Mouse (Mus musculus) embryonic facial prominence, embryonic 15.5 days (tissue): ENCODE data around the gene Eml2. TPM values are rescaled to one million over a fixed set of nuclear protein-coding genes. Genes with fewer than 3 reads are reported as not detected.

Experiments used
- ATAC-seq: fragments of 200-750 bp; cut with Nextera tagmentation; 2 replicates; pipeline ENCODE4 v1.8.0; 2017; ENCODE audit warnings: low read depth, moderate TSS enrichment; ENCODE audit not compliant: insufficient number of reproducible peaks, low FRiP score, low TSS enrichment
- H3K27ac ChIP-seq: fragments of 300-500 bp; sonication (generic); replicated peaks from 2 replicates; pipeline ENCODE4 v1.5.1; 2015; ENCODE audit warnings: mild to moderate bottlenecking, inconsistent platforms
- H3K27me3 ChIP-seq: fragments of 300-500 bp; sonication (generic); 2 replicates; pipeline ENCODE4 v1.6.1; 2015; ENCODE audit warnings: inconsistent platforms
- H3K36me3 ChIP-seq: fragments of 300-500 bp; sonication (generic); 2 replicates; pipeline ENCODE4 v1.6.1; 2015; ENCODE audit warnings: mild to moderate bottlenecking, inconsistent platforms
- H3K4me1 ChIP-seq: fragments of 300-500 bp; sonication (generic); 2 replicates; pipeline ENCODE4 v1.6.1; 2015; ENCODE audit warnings: inconsistent platforms
- H3K4me2 ChIP-seq: fragments of 300-500 bp; sonication (generic); replicated peaks from 2 replicates; pipeline ENCODE4 v1.6.1; 2015; ENCODE audit warnings: mild to moderate bottlenecking, inconsistent platforms
- H3K4me3 ChIP-seq: fragments of 300-500 bp; sonication (generic); replicated peaks from 2 replicates; pipeline ENCODE4 v1.5.1; 2015; ENCODE audit warnings: mild to moderate bottlenecking, inconsistent platforms
- H3K9ac ChIP-seq: fragments of 300-500 bp; sonication (generic); 2 replicates; pipeline ENCODE4 v1.6.1; 2015; ENCODE audit warnings: inconsistent platforms
- H3K9me3 ChIP-seq: fragments of 300-500 bp; sonication (generic); replicated peaks from 2 replicates; pipeline ENCODE4 v1.6.1; 2016; ENCODE audit warnings: inconsistent platforms
- WGBS: fragments of 180-500 bp; shearing (Covaris S2); methylation state at CpG from one replicate; pipeline ENCODE4 v1.1.7; 2015; 5-methylcytosine and 5-hydroxymethylcytosine counted together
- polyA plus RNA-seq: library from polyadenylated mRNA; unstranded; fragments of >200 nt; fragmentation: Nextera tagmentation; extraction: Ambion mirVana; gene quantifications from 2 replicates; pipeline ENCODE4 v1.2.1, GENCODE M21; 2015

Eml2 gene
- polyA plus RNA-seq, 1 experiment from 2014 or later, result 12.8 TPM

DNA sequence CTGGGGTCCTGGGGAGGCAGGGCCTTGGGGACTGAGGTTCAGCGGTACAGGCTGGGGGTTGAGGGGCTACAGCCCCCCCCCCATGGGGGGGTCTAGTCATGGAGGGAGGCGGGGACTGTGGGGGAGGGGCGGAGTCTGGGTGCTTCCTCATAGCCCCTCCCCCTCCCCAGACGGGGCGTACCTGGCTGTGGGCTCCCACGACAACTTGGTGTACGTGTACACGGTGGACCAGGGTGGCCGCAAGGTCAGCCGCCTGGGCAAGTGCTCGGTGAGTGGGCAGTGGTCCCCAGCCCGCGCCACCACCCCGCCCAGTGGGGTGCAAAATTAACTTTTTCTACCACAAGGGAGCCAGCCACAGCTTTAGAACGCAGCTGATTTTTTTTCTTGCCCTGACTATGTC is 25.4 kb downstream of the Eml2 start:
- Histone ChIP-seq H3K9me3 (no peaks in the 10 kb centered on the region), H3K4me2 (no peak overlapping the region), H3K27me3 (no peaks in the 10 kb centered on the region), H3K4me3 (no peak overlapping the region), H3K36me3 (peaks cover 54% of the 10 kb centered on the region), H3K27ac (no peak overlapping the region), H3K4me1 (no peaks in the 10 kb centered on the region), H3K9ac (no peak overlapping the region)
- ATAC-seq, result peak; percentile 35; the same call in 1 of the 2 replicates
- WGBS, result 72% methylated on average over 15 of the region's 15 CpGs

DNA sequence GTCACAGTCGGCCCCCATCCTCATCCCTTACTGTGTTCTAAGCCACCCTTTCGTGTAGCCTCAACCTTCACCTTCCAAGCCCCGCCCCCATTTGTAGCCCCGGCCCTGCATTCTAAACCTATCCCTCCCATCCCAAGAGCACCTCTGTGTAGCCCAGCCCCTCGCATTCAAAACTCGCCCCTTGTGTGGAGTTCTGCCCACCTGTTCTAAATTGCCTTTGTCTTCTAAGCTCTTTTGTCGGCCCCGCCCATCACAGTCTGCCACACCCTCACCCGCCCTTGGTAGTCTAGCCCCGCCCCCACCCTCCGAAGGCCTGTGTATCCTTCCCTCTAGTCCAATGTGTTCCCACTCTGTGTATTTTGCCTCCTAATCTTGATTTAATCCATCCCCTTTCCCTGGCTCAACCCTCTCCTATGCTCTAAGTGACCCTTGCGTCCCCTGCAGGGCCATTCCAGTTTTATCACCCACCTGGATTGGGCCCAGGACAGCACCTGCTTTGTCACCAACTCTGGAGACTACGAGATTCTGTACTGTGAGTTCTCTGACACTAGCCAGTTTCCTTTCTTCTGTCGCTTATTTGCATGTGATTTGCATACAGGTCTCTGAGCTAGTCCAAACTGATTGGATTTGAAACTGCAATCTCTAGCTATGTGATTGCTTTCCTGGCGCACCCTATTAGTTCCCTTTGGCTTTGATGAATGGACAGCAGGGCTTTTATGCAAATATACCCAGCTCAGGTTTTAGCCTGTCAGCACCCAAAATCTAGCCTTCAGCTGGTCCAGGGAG is 26.0 kb downstream of the Eml2 start:
- no peaks in the 10 kb centered on the region for H3K9me3 ChIP-seq
- WGBS, result 58% methylated on average over 15 of the region's 15 CpGs
- no peak overlapping the region for H3K9ac ChIP-seq
- ATAC-seq, result 0 out of 2 replicates have a peak, but pooled peaks have one; percentile 8
- H3K4me1 ChIP-seq, result no peaks in the 10 kb centered on the region
- H3K27ac ChIP-seq, result no peak overlapping the region
- peaks cover 48% of the 10 kb centered on the region for H3K36me3 ChIP-seq
- no peak overlapping the region for H3K4me3 ChIP-seq
- H3K4me2 ChIP-seq, result no peak overlapping the region
- H3K27me3 ChIP-seq, result no peaks in the 10 kb centered on the region

DNA sequence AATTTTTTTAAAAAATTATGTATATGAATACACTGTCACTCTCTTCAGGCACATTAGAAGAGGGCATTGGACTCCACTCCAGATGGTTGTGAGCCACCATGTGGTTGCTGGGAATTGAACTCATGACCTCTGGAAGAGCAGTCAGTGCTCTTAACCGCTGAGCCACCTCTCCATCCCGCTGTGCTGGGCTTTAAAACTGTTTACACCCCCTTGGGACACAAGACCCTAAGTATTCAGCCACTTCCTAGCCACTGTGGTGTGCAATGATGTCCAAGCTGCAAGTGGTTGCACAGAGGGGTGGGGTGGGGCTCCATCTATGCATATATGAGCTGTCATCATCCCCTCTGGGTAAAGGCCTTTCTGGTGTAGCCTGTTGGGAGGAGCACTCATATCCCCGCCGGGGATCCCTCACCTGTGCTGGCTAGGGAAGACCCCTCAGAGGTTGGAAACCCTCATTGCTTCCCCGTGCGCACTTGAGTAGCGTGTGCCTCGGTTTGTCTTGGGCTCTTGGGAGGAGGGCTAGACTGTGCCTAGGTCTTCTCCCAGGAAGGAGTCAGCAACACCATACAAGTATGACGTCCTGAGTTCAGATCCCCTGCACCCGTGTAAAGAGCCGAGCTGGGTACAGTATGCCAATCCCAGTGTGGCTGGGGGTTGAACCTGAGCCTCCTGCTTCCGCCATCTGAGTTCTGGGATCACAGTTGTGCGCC is 32.1 kb downstream of the Eml2 start:
- Histone ChIP-seq H3K4me1 (0 out of 2 replicates have a peak, but pooled peaks cover 9% of the 10 kb centered on the region), H3K4me3 (no peak overlapping the region), H3K9ac (no peak overlapping the region), H3K4me2 (no peak overlapping the region), H3K9me3 (no peaks in the 10 kb centered on the region), H3K27me3 (peaks cover 5% of the 10 kb centered on the region; the same call in 1 of the 2 replicates), H3K27ac (no peak overlapping the region), H3K36me3 (peaks cover 24% of the 10 kb centered on the region)
- 79% methylated on average over 13 of the region's 13 CpGs for WGBS
- ATAC-seq, result no peak

DNA sequence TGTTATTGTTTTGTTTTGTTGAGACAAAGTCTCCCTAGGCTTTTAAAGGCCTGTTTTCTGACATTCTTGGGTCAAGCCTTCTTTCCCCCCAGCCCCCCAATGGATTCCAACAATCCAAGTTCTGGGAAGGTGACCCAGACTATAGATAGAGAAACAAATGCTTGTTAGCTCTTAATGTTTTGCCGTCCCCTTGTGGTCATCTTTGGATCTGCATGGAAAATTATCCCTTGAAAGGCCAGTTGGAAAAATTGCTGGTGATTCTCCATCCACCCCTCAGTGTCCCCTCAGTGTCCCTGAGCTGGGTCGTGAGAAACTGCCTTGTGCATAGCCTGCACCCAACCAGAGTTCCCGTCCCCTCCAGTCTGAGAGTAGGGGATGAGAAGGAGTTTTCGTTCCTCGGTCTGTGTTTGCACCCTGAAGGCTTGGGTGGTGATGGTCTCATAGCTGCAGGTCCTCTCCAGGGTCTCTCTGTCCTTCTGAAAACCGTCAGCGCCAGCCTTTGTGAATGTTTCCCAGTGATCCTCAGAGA is 32.8 kb downstream of the Eml2 start:
- 54% methylated on average over 7 of the region's 7 CpGs for WGBS
- H3K9ac ChIP-seq, result no peak overlapping the region
- ATAC-seq, result no peak
- H3K4me3 ChIP-seq, result no peak overlapping the region
- no peak overlapping the region for H3K27ac ChIP-seq
- no peaks in the 10 kb centered on the region for H3K9me3 ChIP-seq
- 0 out of 2 replicates have a peak, but pooled peaks cover 9% of the 10 kb centered on the region for H3K4me1 ChIP-seq
- peaks cover 20% of the 10 kb centered on the region for H3K36me3 ChIP-seq
- peaks cover 6% of the 10 kb centered on the region; the same call in 1 of the 2 replicates for H3K27me3 ChIP-seq
- no peak overlapping the region for H3K4me2 ChIP-seq

DNA sequence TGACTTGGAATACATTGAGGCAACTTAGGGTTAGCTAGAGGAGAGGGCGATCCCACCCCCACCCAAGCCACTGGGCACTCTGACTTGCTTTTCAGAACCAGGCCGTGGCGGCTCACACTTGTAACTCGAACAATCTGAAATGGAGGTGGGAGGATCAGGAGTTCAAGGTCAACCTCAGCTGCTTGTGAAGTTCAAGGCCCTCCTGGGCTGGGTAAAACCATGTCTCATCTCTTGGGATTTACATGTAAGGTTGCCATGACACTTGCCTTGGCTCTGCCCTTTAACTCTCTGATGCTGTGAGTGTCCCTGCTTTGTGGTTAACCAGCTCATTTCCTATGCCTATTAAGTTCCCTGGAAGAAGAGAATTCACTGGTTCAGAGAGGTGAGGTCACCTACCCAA is 33.3 kb downstream of the Eml2 start:
- WGBS, result 77% methylated on average over 4 of the region's 4 CpGs
- no peak for ATAC-seq
- 0 out of 2 replicates have a peak, but pooled peaks cover 15% of the 10 kb centered on the region for H3K36me3 ChIP-seq

DNA sequence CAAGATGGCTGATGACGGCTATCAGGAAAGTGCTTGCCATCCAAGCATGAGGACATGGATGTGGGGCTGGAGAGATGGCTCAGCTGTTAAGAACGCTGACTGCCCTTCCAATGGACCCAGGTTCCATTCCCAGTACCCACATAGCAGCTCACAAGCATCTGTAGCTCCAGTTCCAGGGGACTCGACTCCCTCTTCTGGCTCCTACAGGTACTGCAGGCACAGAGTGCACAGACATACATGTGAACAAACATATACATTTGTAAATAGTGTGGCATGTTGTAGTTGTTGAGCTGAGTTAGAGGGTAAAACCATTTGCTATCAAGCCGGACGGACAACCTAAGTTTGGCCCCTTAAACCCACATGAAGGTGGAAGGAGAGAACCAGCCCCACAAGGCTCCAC is 33.8 kb downstream of the Eml2 start:
- ATAC-seq, result no peak
- H3K4me3 ChIP-seq, result no peak overlapping the region
- H3K4me2 ChIP-seq, result no peak overlapping the region
- H3K4me1 ChIP-seq, result 0 out of 2 replicates have a peak, but pooled peaks cover 9% of the 10 kb centered on the region
- H3K9me3 ChIP-seq, result no peaks in the 10 kb centered on the region
- H3K9ac ChIP-seq, result no peak overlapping the region
- H3K27ac ChIP-seq, result no peak overlapping the region
- H3K27me3 ChIP-seq, result peaks cover 6% of the 10 kb centered on the region; the same call in 1 of the 2 replicates
- WGBS, result 85% methylated on average over 5 of the region's 5 CpGs
- 0 out of 2 replicates have a peak, but pooled peaks cover 10% of the 10 kb centered on the region for H3K36me3 ChIP-seq

More for the DNA sequence above, 33.3 kb downstream of the Eml2 start:
- no peak overlapping the region for H3K4me2 ChIP-seq
- no peak overlapping the region for H3K4me3 ChIP-seq
- peaks cover 6% of the 10 kb centered on the region; the same call in 1 of the 2 replicates for H3K27me3 ChIP-seq
- no peak overlapping the region for H3K27ac ChIP-seq
- H3K4me1 ChIP-seq, result 0 out of 2 replicates have a peak, but pooled peaks cover 9% of the 10 kb centered on the region
- H3K9me3 ChIP-seq, result no peaks in the 10 kb centered on the region
- no peak overlapping the region for H3K9ac ChIP-seq

DNA sequence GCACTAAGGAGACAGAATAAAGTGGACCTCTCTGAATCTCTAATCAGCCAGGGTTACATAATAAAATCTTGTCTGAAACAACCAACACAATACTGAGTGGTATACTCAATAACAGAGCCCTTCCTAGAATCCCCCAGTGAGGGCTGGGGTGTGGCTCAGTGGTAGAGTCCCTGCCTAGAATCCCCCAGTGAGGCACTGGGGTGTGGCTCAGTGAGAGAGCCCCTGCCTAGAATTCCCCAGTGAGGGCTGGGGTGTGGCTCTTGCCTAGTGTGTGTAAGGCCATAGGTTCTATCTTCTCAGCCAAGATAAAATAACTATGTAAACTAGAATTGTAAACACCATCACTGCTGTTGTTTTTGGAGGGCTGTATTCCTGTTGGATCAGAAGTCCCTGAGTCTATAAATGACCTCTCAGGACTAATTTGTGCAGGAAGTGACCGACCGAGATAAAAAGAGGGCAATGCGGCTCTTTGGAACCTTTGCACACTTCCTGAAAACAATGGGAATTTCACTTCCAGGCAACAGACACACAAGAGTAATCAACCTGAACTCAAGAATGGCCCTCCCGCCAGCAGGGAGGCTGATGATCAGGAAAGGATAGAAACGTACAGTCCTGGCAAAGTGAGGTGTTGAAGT is 34.9 kb downstream of the Eml2 start:
- Histone ChIP-seq H3K27ac (no peak overlapping the region), H3K4me3 (no peak overlapping the region), H3K27me3 (peaks cover 6% of the 10 kb centered on the region; the same call in 1 of the 2 replicates), H3K36me3 (no peaks in the 10 kb centered on the region), H3K4me1 (peaks cover 12% of the 10 kb centered on the region; the same call in 1 of the 2 replicates), H3K9me3 (no peaks in the 10 kb centered on the region), H3K4me2 (no peak overlapping the region), H3K9ac (no peak overlapping the region)
- WGBS, result 63% methylated on average over 5 of the region's 5 CpGs
- no peak for ATAC-seq

DNA sequence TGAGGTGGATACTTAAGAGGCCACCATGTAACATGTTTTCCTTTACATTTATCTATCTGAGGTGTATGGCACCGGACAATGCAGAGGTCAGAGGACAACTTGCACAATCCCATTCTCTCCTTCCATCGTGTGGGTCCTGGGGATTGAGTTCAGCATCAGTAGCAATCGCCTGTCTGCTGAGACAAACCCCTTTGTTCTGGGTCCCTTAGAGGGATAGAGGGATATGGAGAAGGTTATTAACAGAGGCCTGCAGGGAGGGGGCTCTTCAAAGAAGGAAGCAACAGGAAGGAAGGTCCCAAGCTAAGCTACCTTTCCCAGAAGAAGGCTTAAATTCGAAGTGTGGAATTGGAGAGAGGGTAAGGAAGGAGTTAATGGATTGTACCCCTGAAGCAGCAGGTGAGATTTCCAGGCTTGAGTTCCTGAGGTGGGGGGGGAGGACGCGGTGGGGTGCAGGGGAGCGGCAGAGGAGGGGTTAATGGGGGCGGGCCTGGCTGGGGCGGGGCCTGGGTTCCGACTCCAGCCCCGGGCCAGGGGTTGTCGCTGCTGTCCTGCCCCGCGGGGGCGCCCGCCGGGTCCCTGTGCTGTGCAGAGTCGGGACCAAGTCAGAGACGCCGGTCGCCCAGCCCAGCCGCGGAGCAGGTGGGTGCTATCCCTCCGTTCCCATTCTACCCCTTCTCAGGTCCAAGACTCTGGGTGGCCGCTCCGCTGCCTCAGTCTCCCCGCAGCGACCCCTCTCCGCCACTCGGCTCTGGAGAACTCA is 36.0 kb downstream of the Eml2 start, which contains the start of gene Gpr4:
TSS of gene Gpr4 (plus strand) at position 543 of the 760 bp plus-strand sequence.
- Histone ChIP-seq H3K36me3 (no peaks in the 10 kb centered on the region), H3K27ac (no peak within 1 kb of the TSS), H3K4me1 (peaks cover 12% of the 10 kb centered on the region; the same call in 1 of the 2 replicates), H3K4me3 (peak within 1 kb of the TSS; percentile 53), H3K27me3 (peaks cover 6% of the 10 kb centered on the region; the same call in 1 of the 2 replicates), H3K4me2 (peak within 1 kb of the TSS; percentile 82), H3K9me3 (no peaks in the 10 kb centered on the region), H3K9ac (peak within 1 kb of the TSS; percentile 35; the same call in 1 of the 2 replicates)
- 2% methylated on average over 30 of the region's 30 CpGs for WGBS
- no peak for ATAC-seq

DNA sequence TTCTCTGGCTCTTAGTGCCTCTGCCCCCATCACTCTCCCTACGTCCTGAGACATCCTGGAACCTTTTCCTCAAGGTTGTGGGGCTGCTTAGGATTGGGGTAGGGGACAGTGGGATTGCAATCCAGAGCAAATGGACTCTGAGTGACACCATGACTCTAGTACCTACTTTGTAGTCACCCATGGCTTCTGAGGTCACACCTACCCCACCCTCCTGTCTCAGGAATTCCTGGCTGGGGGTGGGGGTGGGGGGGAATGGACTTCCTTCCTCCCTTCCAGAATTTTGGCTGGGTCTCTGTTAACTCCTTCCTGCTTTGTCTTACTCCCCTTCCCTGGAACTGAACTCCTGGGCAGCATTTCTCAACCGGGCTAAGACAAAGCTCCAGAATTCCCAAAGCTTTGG is 37.2 kb downstream of the Eml2 start:
- Histone ChIP-seq H3K9me3 (no peaks in the 10 kb centered on the region), H3K4me3 (no peak overlapping the region), H3K27me3 (peaks cover 6% of the 10 kb centered on the region; the same call in 1 of the 2 replicates), H3K9ac (no peak overlapping the region), H3K4me2 (0 out of 2 replicates have a peak overlapping the region, but pooled peaks have one; percentile 82), H3K36me3 (no peaks in the 10 kb centered on the region), H3K27ac (no peak overlapping the region), H3K4me1 (peaks cover 12% of the 10 kb centered on the region; the same call in 1 of the 2 replicates)
- WGBS, result 53% methylated on average over 2 of the region's 2 CpGs
- ATAC-seq, result no peak

DNA sequence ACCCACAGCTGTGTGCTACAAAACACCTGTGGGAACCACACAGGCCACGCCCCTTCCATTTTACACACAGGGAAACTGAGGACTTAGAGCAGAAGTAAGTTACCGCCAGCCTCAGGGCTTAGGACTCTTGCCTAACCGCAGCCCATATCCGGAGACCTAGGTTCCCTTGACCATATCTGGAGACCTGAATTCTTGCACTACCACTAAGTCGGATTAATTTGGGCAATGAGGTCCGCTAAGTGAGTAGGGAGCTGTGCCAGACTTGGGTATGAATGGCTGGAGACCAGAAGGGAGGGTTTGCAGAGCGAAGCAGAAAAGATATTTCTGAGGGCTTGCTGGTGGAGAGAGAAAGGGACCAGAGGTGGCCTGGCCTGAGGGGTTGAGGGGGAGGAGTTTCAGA is 38.1 kb downstream of the Eml2 start:
- Histone ChIP-seq H3K9ac (no peak overlapping the region), H3K4me2 (no peak overlapping the region), H3K4me1 (peaks cover 12% of the 10 kb centered on the region; the same call in 1 of the 2 replicates), H3K27ac (no peak overlapping the region), H3K36me3 (no peaks in the 10 kb centered on the region), H3K4me3 (no peak overlapping the region), H3K9me3 (no peaks in the 10 kb centered on the region), H3K27me3 (peaks cover 6% of the 10 kb centered on the region; the same call in 1 of the 2 replicates)
- no peak; the same call in 1 of the 2 replicates for ATAC-seq
- WGBS, result 61% methylated on average over 7 of the region's 7 CpGs
